Mouse (Mus musculus): ENCODE results near the gene Acot6.
"Not testable (repeated sequence)": the region's sequence is repeated elsewhere in the genome, so short reads cannot be mapped to it uniquely, and the experiment has no call there.

DNA sequence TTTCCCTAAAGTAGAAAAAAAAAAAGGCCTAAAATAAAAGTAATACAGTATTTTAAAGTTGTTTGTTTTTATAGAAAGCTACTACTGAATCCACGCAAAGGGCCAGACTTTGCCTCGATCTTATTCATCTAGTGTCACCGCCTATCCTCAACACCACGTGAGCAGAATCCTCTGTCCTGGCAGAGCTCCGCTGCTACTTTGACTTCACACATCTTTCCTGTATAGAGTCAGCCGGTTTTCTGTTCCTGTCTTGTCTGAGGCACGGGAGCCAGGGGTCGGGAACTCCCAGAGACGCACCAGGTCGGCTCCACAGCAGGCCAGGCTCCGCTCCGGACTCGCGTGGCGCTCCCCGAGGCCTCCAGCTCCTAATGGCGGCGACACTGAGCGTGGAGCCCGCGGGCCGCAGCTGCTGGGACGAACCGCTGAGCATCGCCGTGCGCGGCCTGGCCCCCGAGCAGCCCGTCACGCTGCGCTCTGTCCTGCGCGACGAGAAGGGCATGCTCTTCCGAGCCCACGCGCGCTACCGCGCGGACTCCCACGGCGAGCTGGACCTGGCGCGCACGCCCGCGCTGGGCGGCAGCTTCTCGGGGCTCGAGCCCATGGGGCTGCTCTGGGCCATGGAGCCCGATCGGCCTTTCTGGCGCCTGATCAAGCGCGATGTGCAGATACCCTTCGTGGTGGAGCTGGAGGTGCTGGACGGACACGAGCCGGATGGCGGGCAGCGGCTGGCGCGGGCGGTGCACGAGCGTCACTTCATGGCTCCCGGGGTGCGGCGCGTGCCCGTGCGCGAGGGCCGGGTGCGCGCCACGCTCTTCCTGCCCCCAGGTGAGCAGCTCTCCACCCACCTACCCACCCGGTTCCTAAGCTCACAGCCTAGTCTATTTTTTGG, at the start of gene Acot6:
- TF ChIP-seq GATA1 (IDR thresholded peaks at IDR 0.05; ENCODE audit: borderline replicate concordance, low read length); FLI1 (IDR thresholded peaks at IDR 0.05; ENCODE audit: low read length): not testable (repeated sequence)

All from megakaryocyte, embryonic 14.5 days (primary cell).